Mouse (Mus musculus) kidney, adult 2 months (tissue): Measurements from ENCODE around the gene Rhox10. TPM values are rescaled to one million over a fixed set of nuclear protein-coding genes. Genes with fewer than 3 reads are reported as not detected.

Experiments used
- DNase-seq: peaks from one replicate; pipeline ENCODE4 v3.0.0; 2021
- H3K27ac ChIP-seq: fragments of 200-500 bp; 2 replicates; pipeline ENCODE4 v1.5.1; 2012; ENCODE audit warnings: low read depth, low read length, control low read depth, inconsistent platforms; ENCODE audit not compliant: insufficient read depth
- H3K27me3 ChIP-seq: fragments of 200-500 bp; replicated peaks from 2 replicates; pipeline ENCODE4 v1.6.1; 2012; ENCODE audit warnings: mild to moderate bottlenecking, moderate library complexity, low read length, inconsistent platforms; ENCODE audit not compliant: control insufficient read depth, insufficient read depth
- H3K36me3 ChIP-seq: fragments of 200-500 bp; 2 replicates; pipeline ENCODE4 v1.6.1; 2012; ENCODE audit warnings: mild to moderate bottlenecking, moderate library complexity, low read length, inconsistent platforms; ENCODE audit not compliant: control insufficient read depth, insufficient read depth
- H3K4me1 ChIP-seq: fragments of 200-500 bp; 2 replicates; pipeline ENCODE4 v1.6.1; 2011; ENCODE audit warnings: low read length; ENCODE audit not compliant: control insufficient read depth, insufficient read depth
- H3K4me3 ChIP-seq: fragments of 200-500 bp; 2 replicates; pipeline ENCODE4 v1.5.1; 2011; ENCODE audit warnings: mild to moderate bottlenecking, low read depth, low read length, control low read depth; ENCODE audit not compliant: insufficient read depth
- CTCF ChIP-seq: fragments of 200-500 bp; conservative IDR thresholded peaks from 2 replicates; pipeline ENCODE4 v1.5.1; 2011; ENCODE audit warnings: low read depth, mild to moderate bottlenecking, control low read depth, low read length, moderate library complexity, mixed read lengths; ENCODE audit not compliant: insufficient read depth, insufficient read length
- POLR2A ChIP-seq: fragments of 200-500 bp; IDR thresholded peaks from one replicate; pipeline ENCODE4 v1.6.1; 2011; ENCODE audit warnings: low read depth, low read length, control low read depth
- WGBS: fragments of 180-500 bp; shearing (Covaris S2); methylation state at CpG from one replicate; pipeline ENCODE4 v1.1.7; 2018; 5-methylcytosine and 5-hydroxymethylcytosine counted together
- polyA plus RNA-seq: library from polyadenylated mRNA; depleted of rRNA; stranded (reverse); fragments of >200 nt; gene quantifications from 2 replicates; pipeline ENCODE4 v1.2.3, GENCODE M21; 2012; rRNA removed

The Rhox10 gene
- polyA plus RNA-seq, 1 experiment = not detected

DNA sequence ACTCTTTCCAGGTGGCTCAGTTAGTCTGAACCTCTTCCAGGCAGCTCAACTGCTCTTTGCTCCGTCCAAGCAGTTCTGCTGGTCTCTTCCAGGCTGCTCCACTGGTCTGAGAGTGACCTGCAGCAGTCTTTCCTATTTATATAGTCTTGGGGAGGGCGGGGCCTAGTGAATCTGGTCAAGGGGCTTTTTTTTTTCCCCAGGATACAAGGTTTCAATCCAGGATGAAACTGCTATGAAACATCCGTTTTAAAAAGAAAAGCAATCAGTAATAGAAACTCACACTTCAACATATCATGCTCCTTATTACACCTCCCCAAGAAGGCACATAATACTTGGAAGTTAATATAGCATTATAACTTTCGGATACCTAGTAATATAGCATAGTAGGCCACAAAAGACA is 44.5 kb downstream of the Rhox10 start, which contains the start of gene Rhox12:
Gene Rhox12 (minus strand): TSS at position 101 of the 400 bp plus-strand sequence.
- no peak for DNase-seq
- Histone ChIP-seq H3K4me3 (no peak within 1 kb of the TSS), H3K4me1 (no peaks in the 10 kb centered on the region), H3K36me3 (no peaks in the 10 kb centered on the region), H3K27me3 (no peaks in the 10 kb centered on the region), H3K27ac (no peak within 1 kb of the TSS)
- TF ChIP-seq CTCF (no peak), POLR2A (no peak)
- 76% methylated on average over 4 of the region's 4 CpGs for WGBS

DNA sequence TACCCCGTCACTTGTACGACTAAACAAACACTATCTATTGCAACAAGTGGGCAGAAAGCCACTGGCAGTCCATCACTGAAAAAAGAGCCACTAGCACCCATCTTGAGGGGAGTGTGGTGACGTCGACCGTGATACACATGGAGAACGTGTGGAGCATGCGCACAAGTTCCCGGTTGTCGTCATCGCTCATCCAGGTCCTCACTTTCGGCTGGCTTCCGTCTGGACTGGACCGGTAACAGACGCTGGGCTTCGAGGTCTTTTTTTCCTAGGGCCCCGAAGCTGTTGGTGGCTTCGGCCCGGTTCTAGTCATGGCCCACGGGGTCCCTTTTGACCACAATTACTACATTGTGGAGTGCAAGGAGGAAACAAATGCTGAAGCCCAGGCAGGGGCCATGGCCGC is 54.7 kb downstream of the Rhox10 start, which contains the start of gene Rhox13:
Gene Rhox13 (plus strand): TSS at position 238 of the 400 bp plus-strand sequence.
- H3K27me3 ChIP-seq = no peaks in the 10 kb centered on the region
- H3K4me1 ChIP-seq = no peaks in the 10 kb centered on the region
- no peak for DNase-seq
- no peaks in the 10 kb centered on the region for H3K36me3 ChIP-seq
- H3K4me3 ChIP-seq = no peak within 1 kb of the TSS
- WGBS = 98% methylated on average over 20 of the region's 20 CpGs
- TF ChIP-seq CTCF (no peak), POLR2A (no peak)
- no peak within 1 kb of the TSS for H3K27ac ChIP-seq

Other genes with a start within 250 kb of the Rhox10 start
- 1.3 and 1.5 TPM in 2 replicates for gene Rhox6, start 239.6 kb upstream of the Rhox10 start, polyA plus RNA-seq
- not detected in 2 replicates for gene Rhox7a, start 234.8 kb upstream of the Rhox10 start, polyA plus RNA-seq
- gene Rhox8, start 187.5 kb upstream of the Rhox10 start, polyA plus RNA-seq = not detected in 2 replicates
- gene Rhox7b, start 169.2 kb upstream of the Rhox10 start, polyA plus RNA-seq = not detected in 2 replicates
- not detected in 2 replicates for gene Rhox9, start 164.7 kb upstream of the Rhox10 start, polyA plus RNA-seq
- not detected in 2 replicates for gene Btg1-ps1, start 47.7 kb upstream of the Rhox10 start, polyA plus RNA-seq
- gene Btg1-ps2, start 23.4 kb upstream of the Rhox10 start, polyA plus RNA-seq = not detected in 2 replicates
- gene Rhox11, start 18.7 kb downstream of the Rhox10 start, polyA plus RNA-seq = not detected in 2 replicates
- not detected in 2 replicates for gene Rhox12, start 44.4 kb downstream of the Rhox10 start, polyA plus RNA-seq
- gene Rhox13, start 54.7 kb downstream of the Rhox10 start, polyA plus RNA-seq = not detected in 2 replicates
- gene Zbtb33, start 123.3 kb downstream of the Rhox10 start, polyA plus RNA-seq = 4.4 and 4.6 TPM in 2 replicates
- 0.17 and 0.22 TPM in 2 replicates for gene Tmem255a, start 186.0 kb downstream of the Rhox10 start, polyA plus RNA-seq
- 0.11 TPM in 1 of 2 replicates, not detected in the other for gene Atp1b4, start 249.7 kb downstream of the Rhox10 start, polyA plus RNA-seq